In the genomic region with DNA sequence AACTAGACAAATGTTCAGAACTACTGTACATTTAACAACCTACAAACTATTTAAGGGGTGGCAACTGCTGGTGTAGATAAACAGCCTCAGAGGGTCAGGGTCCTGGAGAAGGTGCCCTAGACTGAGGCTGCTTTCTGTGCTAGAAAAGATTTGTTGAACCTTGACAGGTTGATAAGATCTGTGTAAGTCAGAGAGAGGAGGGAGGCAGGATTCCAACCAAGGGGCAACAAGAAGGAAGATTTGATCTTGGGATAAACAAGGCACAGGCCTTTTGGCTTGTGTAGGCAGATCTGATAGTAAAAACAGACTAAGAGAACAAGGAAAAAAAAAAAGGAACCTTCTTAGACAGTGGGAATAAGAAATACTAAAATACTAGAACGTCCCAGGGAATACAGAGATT, we compare ENCODE assay signal across 26 mouse cellular contexts. TPM values are rescaled to one million over a fixed set of nuclear protein-coding genes. Genes with fewer than 3 reads are reported as not detected.
DNase-seq lines count a peak whose midpoint lies in the region; ATAC-seq and TF ChIP-seq lines count a peak whose summit lies in the region.
"Had no signal": no experiment of that assay in that cellular context is flagged by ENCODE, and none has a peak within 500 bp of the region (broad histone marks: within the 10 kb centered on the region; RNA-seq: fewer than 3 reads in every experiment).

No protein-coding gene starts in this region.

- H3K9ac ChIP-seq in kidney, embryonic 14.5 days (ENCODE audit: low read depth, low read length) = no peak overlapping the region
- H3K9ac ChIP-seq: forebrain, embryonic 13.5 days; heart, embryonic 12.5 days; heart, embryonic 15.5 days; hindbrain, embryonic 13.5 days had no signal

- no peaks in the 10 kb centered on the region for H3K36me3 ChIP-seq in kidney, embryonic 14.5 days (ENCODE audit: control insufficient read depth, insufficient read depth, low read length)
- H3K36me3 ChIP-seq in kidney, adult 2 months (ENCODE audit: control insufficient read depth, insufficient read depth, low read length) = no peaks in the 10 kb centered on the region
- H3K36me3 ChIP-seq in thymus, adult 2 months (ENCODE audit: control insufficient read depth, insufficient read depth, low read length) = peaks cover 100% of the 10 kb centered on the region
- H3K36me3 ChIP-seq: forebrain, embryonic 10.5 days; heart, embryonic 12.5 days; heart, embryonic 15.5 days; hindbrain, embryonic 10.5 days; hindbrain, embryonic 13.5 days had no signal

- H3K27ac ChIP-seq in kidney, embryonic 14.5 days (ENCODE audit: low read depth, low read length) = no peak overlapping the region; the same call in 1 of the 2 replicates
- H3K27ac ChIP-seq in kidney, adult 2 months (ENCODE audit: insufficient read depth, low read depth, low read length) = no peak overlapping the region
- peak overlapping the region; percentile 90 for H3K27ac ChIP-seq in thymus, adult 2 months (ENCODE audit: control insufficient read depth, insufficient read depth, low read length)
- H3K27ac ChIP-seq: forebrain, embryonic 10.5 days; forebrain, embryonic 13.5 days; heart, embryonic 15.5 days; hindbrain, embryonic 10.5 days; hindbrain, embryonic 13.5 days had no signal

- no peaks in the 10 kb centered on the region for H3K27me3 ChIP-seq in kidney, embryonic 14.5 days (ENCODE audit: control insufficient read depth, insufficient read depth, low read length)
- H3K27me3 ChIP-seq in kidney, adult 2 months (replicated peaks; ENCODE audit: control insufficient read depth, insufficient read depth, low read length) = no peaks in the 10 kb centered on the region
- no peaks in the 10 kb centered on the region for H3K27me3 ChIP-seq in thymus, adult 2 months (ENCODE audit: control insufficient read depth, insufficient read depth, low read length)
- H3K27me3 ChIP-seq: forebrain, embryonic 13.5 days; heart, embryonic 12.5 days; heart, embryonic 15.5 days; hindbrain, embryonic 13.5 days; Patski had no signal

- ATAC-seq in kidney, embryonic 14.5 days (ENCODE audit: low FRiP score, low TSS enrichment) = peak; percentile 5; the same call in 1 of the 2 replicates
- ATAC-seq: forebrain, embryonic 13.5 days; forebrain, embryonic 16.5 days; hindbrain, embryonic 16.5 days; intestine, embryonic 16.5 days; Patski had no signal

- TF ChIP-seq POLR2A in kidney, adult 2 months (IDR thresholded peaks at IDR 0.05; ENCODE audit: low read depth, low read length) = no peak
- TF ChIP-seq POLR2A in thymus, adult 2 months (IDR thresholded peaks at IDR 0.05; ENCODE audit: control insufficient read depth, extremely low read depth, insufficient read depth, low read length, poor library complexity) = no peak

- 15% methylated on average over 1 of the region's 1 CpGs for WGBS in kidney, embryonic 14.5 days
- WGBS in kidney, adult 2 months = 67% methylated on average over 1 of the region's 1 CpGs
- 92% methylated on average over 1 of the region's 1 CpGs for WGBS in thymus, adult 2 months

- H3K4me1 ChIP-seq in kidney, embryonic 14.5 days (ENCODE audit: control insufficient read depth, insufficient read depth, low read length) = peaks cover 23% of the 10 kb centered on the region
- H3K4me1 ChIP-seq in kidney, adult 2 months (ENCODE audit: control insufficient read depth, insufficient read depth, low read length) = peaks cover 8% of the 10 kb centered on the region; the same call in 1 of the 2 replicates
- peaks cover 66% of the 10 kb centered on the region for H3K4me1 ChIP-seq in thymus, adult 2 months (replicated peaks; ENCODE audit: control insufficient read depth, insufficient read depth, low read length)
- H3K4me1 ChIP-seq: forebrain, embryonic 13.5 days had no signal

- no peak overlapping the region for H3K4me2 ChIP-seq in kidney, embryonic 14.5 days (replicated peaks; ENCODE audit: low read depth, low read length)
- H3K4me2 ChIP-seq: forebrain, embryonic 13.5 days; heart, embryonic 12.5 days; heart, embryonic 15.5 days; hindbrain, embryonic 13.5 days had no signal

- H3K4me3 ChIP-seq in kidney, embryonic 14.5 days (ENCODE audit: low read length) = no peak overlapping the region
- no peak overlapping the region for H3K4me3 ChIP-seq in kidney, adult 2 months (ENCODE audit: insufficient read depth, low read depth, low read length)
- H3K4me3 ChIP-seq in thymus, adult 2 months (ENCODE audit: control insufficient read depth, insufficient read depth, low read length) = no peak overlapping the region; the same call in 1 of the 2 replicates
- H3K4me3 ChIP-seq: forebrain, embryonic 10.5 days; forebrain, embryonic 13.5 days; heart, embryonic 12.5 days; heart, embryonic 15.5 days; hindbrain, embryonic 10.5 days; hindbrain, embryonic 13.5 days had no signal

- peak; percentile 3 for DNase-seq in adrenal gland, postnatal 14 days
- DNase-seq in adrenal gland, postnatal 4 days (ENCODE audit: low spot score in 2 of 2) = no peak
- DNase-seq in kidney, adult 2 months = no peak
- DNase-seq in thymus, adult 2 months = no peak
- no peak for DNase-seq in thymus, postnatal 10 days (ENCODE audit: low spot score in 2 of 2)
- no peak for DNase-seq in cerebellum, adult 11-12 months
- DNase-seq: adrenal gland, postnatal 10 days; B cell, adult 2 months; cerebellum, adult 18-20 months; cerebellum, adult 9-10 months; cerebellum, postnatal 14 days; gastrocnemius, postnatal 25 days; heart, adult 18-20 months; heart, postnatal 10 days; heart, postnatal 36 days had no signal

- no peak for TF ChIP-seq CTCF in kidney, adult 2 months (conservative IDR thresholded peaks at IDR 0.05; ENCODE audit: insufficient read depth, insufficient read length, low read depth, low read length)
- no peak for TF ChIP-seq CTCF in thymus, adult 2 months (IDR thresholded peaks at IDR 0.05; ENCODE audit: borderline replicate concordance, control insufficient read depth, extremely low read depth, insufficient read depth, low read length, poor library complexity)

- H3K9me3 ChIP-seq in kidney, embryonic 14.5 days (ENCODE audit: control insufficient read depth, low read length) = no peaks in the 10 kb centered on the region
- H3K9me3 ChIP-seq: forebrain, embryonic 10.5 days; forebrain, embryonic 13.5 days; heart, embryonic 12.5 days; heart, embryonic 15.5 days; hindbrain, embryonic 10.5 days; hindbrain, embryonic 13.5 days had no signal

RNA-seq across cellular contexts. Expression of gene Dad1, which starts 35.7 kb away (rescaled TPM):
- total RNA-seq in adrenal gland, postnatal 14 days (2021) = 237 and 250 TPM in 2 replicates
- 100 to 1,000 TPM; 195 to 211 TPM for total RNA-seq in adrenal gland, postnatal 4 days (2021)
- polyA plus RNA-seq in kidney, embryonic 14.5 days (2014; fragmentation: Nextera tagmentation; extraction: Ambion mirVana) = 431 and 487 TPM in 2 replicates
- 773 and 775 TPM in 2 replicates for polyA plus RNA-seq in kidney, adult 2 months (2012; rRNA removed)
- polyA plus RNA-seq in thymus, adult 2 months (2012; rRNA removed) = 513 and 641 TPM in 2 replicates

RNA-seq across cellular contexts. Expression of gene Abhd4, which starts 35.8 kb away (rescaled TPM):
- 297 and 309 TPM in 2 replicates for total RNA-seq in adrenal gland, postnatal 14 days (2021)
- 100 to 1,000 TPM; 351 to 353 TPM for total RNA-seq in adrenal gland, postnatal 4 days (2021)
- polyA plus RNA-seq in kidney, embryonic 14.5 days (2014; fragmentation: Nextera tagmentation; extraction: Ambion mirVana) = 50.3 and 62.5 TPM in 2 replicates
- 74.5 and 75.8 TPM in 2 replicates for polyA plus RNA-seq in kidney, adult 2 months (2012; rRNA removed)
- polyA plus RNA-seq in thymus, adult 2 months (2012; rRNA removed) = 21.5 and 23.6 TPM in 2 replicates
